Mouse (Mus musculus): ENCODE measurements around the gene Bcl7a.

Gene Bcl7a

GRCm38 (mm10) chr5:123377120-123377955, 33.7 kb downstream of the Bcl7a start:
- DNase-seq (ENCODE audit: low spot score): no peak

- DNase-seq (ENCODE audit: low spot score): no peak
Measured at GRCm38 (mm10) chr5:123378712-123379111, 35.1 kb downstream of the Bcl7a start.

- no peak for DNase-seq (ENCODE audit: low spot score)
Measured at GRCm38 (mm10) chr5:123379504-123379931, 35.9 kb downstream of the Bcl7a start.

GRCm38 (mm10) chr5:123381968-123382367, 38.3 kb downstream of the Bcl7a start:
- DNase-seq (ENCODE audit: low spot score): no peak

GRCm38 (mm10) chr5:123382686-123383085, 39.1 kb downstream of the Bcl7a start:
- no peak for DNase-seq (ENCODE audit: low spot score)

GRCm38 (mm10) chr5:123388452-123388851, 44.8 kb downstream of the Bcl7a start:
- no peak for DNase-seq (ENCODE audit: low spot score)

- no peak for DNase-seq (ENCODE audit: low spot score)
Measured at GRCm38 (mm10) chr5:123390536-123391441, 47.2 kb downstream of the Bcl7a start.

- DNase-seq (ENCODE audit: low spot score): no peak
Measured at GRCm38 (mm10) chr5:123391442-123391809, 47.8 kb downstream of the Bcl7a start.

GRCm38 (mm10) chr5:123393786-123394302, 50.2 kb downstream of the Bcl7a start:
- no peak for DNase-seq (ENCODE audit: low spot score)

GRCm38 (mm10) chr5:123394303-123394956, 50.8 kb downstream of the Bcl7a start, which contains the start of gene Mlxip:
Mlxip (plus strand) TSS chr5:123394798.
- peak; percentile 84 for DNase-seq (ENCODE audit: low spot score)

GRCm38 (mm10) chr5:123394957-123395881, 51.6 kb downstream of the Bcl7a start:
- no peak for DNase-seq (ENCODE audit: low spot score)

GRCm38 (mm10) chr5:123396901-123397464, 53.3 kb downstream of the Bcl7a start:
- no peak for DNase-seq (ENCODE audit: low spot score)

- no peak for DNase-seq (ENCODE audit: low spot score)
Measured at GRCm38 (mm10) chr5:123397786-123398185, 54.2 kb downstream of the Bcl7a start.

- DNase-seq (ENCODE audit: low spot score): no peak
Measured at GRCm38 (mm10) chr5:123398856-123399498, 55.3 kb downstream of the Bcl7a start.

- no peak for DNase-seq (ENCODE audit: low spot score)
Measured at GRCm38 (mm10) chr5:123404480-123404879, 60.8 kb downstream of the Bcl7a start.

- DNase-seq (ENCODE audit: low spot score): no peak
Measured at GRCm38 (mm10) chr5:123406952-123407351, 63.3 kb downstream of the Bcl7a start.

- DNase-seq (ENCODE audit: low spot score): no peak
Measured at GRCm38 (mm10) chr5:123408176-123408575, 64.5 kb downstream of the Bcl7a start.

GRCm38 (mm10) chr5:123412193-123412592, 68.6 kb downstream of the Bcl7a start:
- DNase-seq (ENCODE audit: low spot score): no peak

GRCm38 (mm10) chr5:123413866-123414363, 70.3 kb downstream of the Bcl7a start:
- no peak for DNase-seq (ENCODE audit: low spot score)

- DNase-seq (ENCODE audit: low spot score): no peak
Measured at GRCm38 (mm10) chr5:123416149-123416548, 72.5 kb downstream of the Bcl7a start.
